Mouse (Mus musculus): ENCODE data around the gene Gm26657. TPM values are rescaled to one million over a fixed set of nuclear protein-coding genes. Genes with fewer than 3 reads are reported as not detected.

The Gm26657 gene
- total RNA-seq, 2 experiments from 2014 or later = not detected

DNA sequence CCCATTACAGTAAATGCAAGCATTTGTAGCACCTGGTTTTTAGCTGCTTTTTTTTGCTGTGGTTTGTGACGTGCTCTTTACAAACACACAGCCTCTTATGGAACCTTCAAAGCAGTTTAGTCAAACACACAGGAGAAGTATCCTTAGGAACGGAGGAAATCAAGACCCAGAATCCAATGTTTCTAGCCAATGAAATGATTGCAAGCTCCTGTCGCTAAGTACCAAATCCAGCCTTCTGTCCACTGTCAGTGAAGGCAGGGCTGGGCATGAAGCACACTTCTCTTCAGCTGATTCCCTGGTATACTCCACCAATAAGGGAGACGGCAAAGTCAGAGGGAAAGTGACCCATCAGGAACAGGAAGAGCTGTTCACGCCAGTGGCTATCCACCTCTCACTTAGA is 16.2 kb downstream of the Gm26657 start:
- no peak for DNase-seq (ENCODE audit: low spot score in 2 of 2)
- intact Hi-C loops (cut with DNase I) = no loop called here

DNA sequence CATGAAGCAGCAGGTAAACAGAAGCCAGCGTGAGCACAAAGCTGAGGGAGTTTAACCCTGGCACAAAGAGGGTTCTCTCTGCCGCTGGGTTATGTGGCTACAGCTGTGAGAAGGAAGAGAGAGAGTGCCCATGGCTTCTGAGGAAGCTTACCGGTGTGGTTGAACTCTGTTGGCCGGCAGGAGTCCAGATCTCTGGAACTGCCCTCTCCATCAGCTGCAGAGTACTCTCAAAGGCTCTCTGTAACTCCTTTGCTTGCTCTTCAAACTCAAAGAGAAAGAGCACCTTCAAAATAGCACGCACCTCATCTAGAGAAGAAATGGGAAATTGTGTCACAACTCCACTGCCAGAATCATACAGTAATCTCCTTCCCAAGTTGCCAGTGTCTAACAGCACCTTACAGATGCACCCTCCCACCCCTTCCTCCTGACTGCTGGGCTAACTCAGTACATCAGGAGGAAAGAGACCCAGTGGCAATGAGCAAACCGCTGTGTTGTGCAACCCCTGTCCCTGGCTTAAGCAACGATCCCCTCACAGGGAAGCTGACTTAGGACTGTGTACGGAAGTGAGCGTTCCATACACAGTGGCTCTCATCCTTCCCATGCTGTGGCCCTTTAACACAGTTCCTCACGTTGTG is 17.2 kb downstream of the Gm26657 start:
- intact Hi-C loops (cut with DNase I) = no loop called here
- DNase-seq (ENCODE audit: low spot score in 2 of 2) = no peak

DNA sequence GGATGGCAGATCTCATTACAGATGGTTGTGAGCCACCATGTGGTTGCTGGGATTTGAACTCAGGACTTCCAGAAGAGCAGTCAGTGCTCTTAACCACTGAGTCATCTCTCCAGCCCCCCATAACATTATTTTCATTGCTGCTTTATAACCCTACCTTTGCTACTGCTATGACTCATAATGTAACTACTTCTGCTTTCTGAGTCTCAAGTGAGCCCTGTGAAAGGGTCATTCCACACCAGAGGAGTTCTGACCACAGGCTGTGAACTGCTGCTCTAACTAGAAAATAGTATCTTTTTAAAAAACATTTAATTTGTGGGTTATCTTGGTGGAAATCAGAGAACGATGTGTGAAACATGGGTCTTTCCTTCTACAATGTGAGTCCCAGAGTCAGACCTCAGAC is 17.8 kb downstream of the Gm26657 start:
- no peak for DNase-seq (ENCODE audit: low spot score in 2 of 2)
- intact Hi-C loops (cut with DNase I) = no loop called here

DNA sequence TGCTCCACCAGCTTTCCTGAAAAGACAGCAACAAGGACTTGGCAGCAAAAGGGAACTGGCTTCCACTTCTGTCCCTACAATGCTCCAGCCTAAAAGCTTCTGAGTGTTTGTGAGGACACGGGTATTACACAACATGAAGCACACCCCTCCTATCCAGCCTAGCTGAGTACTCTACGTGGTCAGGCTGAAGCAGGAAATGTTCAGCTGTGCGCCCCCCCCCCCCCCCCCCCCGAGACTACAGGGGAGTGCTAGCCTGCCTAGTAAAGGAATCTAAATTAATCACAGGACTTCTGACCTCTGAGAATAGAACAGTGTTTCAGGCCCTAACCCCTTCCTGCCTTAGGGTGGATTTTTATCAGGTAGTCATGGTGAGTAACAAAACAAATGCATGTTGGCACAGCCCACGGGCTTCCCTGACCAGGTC is 28.0 kb downstream of the Gm26657 start:
- intact Hi-C loops (cut with DNase I) = no loop called here
- DNase-seq (ENCODE audit: low spot score in 2 of 2) = peak in 1 of 2 experiments; percentile 38

DNA sequence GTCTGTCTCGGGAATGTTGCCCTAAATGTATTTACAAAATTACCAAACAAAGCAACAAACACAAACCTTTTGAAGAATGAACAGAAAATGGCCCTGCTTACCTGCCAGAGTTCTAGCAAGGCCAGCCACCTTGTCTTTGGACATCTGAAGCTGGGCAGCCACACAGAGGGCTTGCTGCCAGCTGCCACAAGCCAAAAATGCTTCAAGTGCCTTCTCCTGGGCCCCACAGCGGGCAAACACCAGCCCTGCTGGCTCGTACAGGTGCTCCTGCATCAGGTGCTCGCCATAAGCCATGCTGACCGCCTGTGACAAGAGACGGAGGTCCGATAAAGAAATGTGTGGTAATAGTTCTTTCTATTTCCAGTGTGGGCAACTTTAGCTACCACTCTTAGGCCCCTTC is 29.0 kb downstream of the Gm26657 start:
- intact Hi-C loops (cut with DNase I) = no loop called here
- no peak for DNase-seq (ENCODE audit: low spot score in 2 of 2)

DNA sequence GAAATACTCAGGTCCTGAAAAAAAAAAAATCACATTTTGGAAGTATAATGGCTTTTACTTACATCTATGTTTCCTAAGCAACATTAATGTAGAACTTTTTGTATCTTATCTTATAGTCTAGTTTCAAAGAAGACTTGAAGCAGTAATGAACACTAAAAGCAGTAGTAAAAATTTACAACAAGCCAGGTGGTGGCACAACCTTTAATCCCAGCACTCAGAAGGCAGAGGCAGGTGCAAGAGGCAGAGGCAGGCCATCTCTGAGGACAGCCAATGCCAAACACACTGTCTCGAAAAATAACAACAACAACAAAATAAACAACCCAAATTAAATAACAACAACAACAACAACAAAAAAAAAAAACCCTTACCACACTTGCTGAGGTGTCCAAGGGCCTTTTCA is 31.2 kb downstream of the Gm26657 start:
- intact Hi-C loops (cut with DNase I) = no loop called here

More for the DNA sequence above, 31.2 kb downstream of the Gm26657 start:
- no peak for DNase-seq (ENCODE audit: low spot score in 2 of 2)

Other genes starting within 250 kb of the Gm26657 start
- gene Actl7b, start 1.4 kb downstream of the Gm26657 start, total RNA-seq (2021) = under 1 TPM in 1 of 2 experiments, not detected in 1; 0.24 TPM
- not detected for gene Actl7a, start 3.3 kb downstream of the Gm26657 start, total RNA-seq (2021)
- 10 to 100 TPM; 70.2 to 74.4 TPM for gene Elp1, start 62.3 kb downstream of the Gm26657 start, total RNA-seq (2021)
- gene Fam206a, start 62.3 kb downstream of the Gm26657 start, total RNA-seq (2021) = 10 to 100 TPM; 21.4 to 22.7 TPM
- 10 to 100 TPM; 15.0 to 16.0 TPM for gene Ctnnal1, start 125.1 kb downstream of the Gm26657 start, total RNA-seq (2021)
- gene Tmem245, start 207.4 kb downstream of the Gm26657 start, total RNA-seq (2021) = 10 to 100 TPM; 35.3 to 39.3 TPM